Mouse (Mus musculus): ENCODE results near the gene Gm20479.

Gm20479 gene

GRCm38 (mm10) chr7:27334405-27334911 lies 22.8 kb downstream of the Gm20479 start:
- no peak for DNase-seq (ENCODE audit: low spot score in 2 of 2)

- no peak for DNase-seq (ENCODE audit: low spot score in 2 of 2)
These were observed 23.8 kb downstream of the Gm20479 start for GRCm38 (mm10) chr7:27333316-27333941.

- DNase-seq (ENCODE audit: low spot score in 2 of 2) = peak; percentile 71 to 82
These were observed 24.6 kb downstream of the Gm20479 start for GRCm38 (mm10) chr7:27332353-27333199.

- no peak for DNase-seq (ENCODE audit: low spot score in 2 of 2)
These were observed 25.4 kb downstream of the Gm20479 start for GRCm38 (mm10) chr7:27331854-27332253.

GRCm38 (mm10) chr7:27331541-27331851 lies 25.7 kb downstream of the Gm20479 start:
- no peak for DNase-seq (ENCODE audit: low spot score in 2 of 2)

GRCm38 (mm10) chr7:27330709-27331540 lies 26.3 kb downstream of the Gm20479 start:
- DNase-seq (ENCODE audit: low spot score in 2 of 2) = no peak

GRCm38 (mm10) chr7:27329981-27330380 lies 27.2 kb downstream of the Gm20479 start:
- DNase-seq (ENCODE audit: low spot score in 2 of 2) = no peak

- peak; percentile 71 to 82 for DNase-seq (ENCODE audit: low spot score in 2 of 2)
These were observed 27.8 kb downstream of the Gm20479 start for GRCm38 (mm10) chr7:27329326-27329947.

- no peak for DNase-seq (ENCODE audit: low spot score in 2 of 2)
These were observed 28.6 kb downstream of the Gm20479 start for GRCm38 (mm10) chr7:27328648-27329047.

- DNase-seq (ENCODE audit: low spot score in 2 of 2) = no peak
These were observed 29.1 kb downstream of the Gm20479 start for GRCm38 (mm10) chr7:27328161-27328560.

GRCm38 (mm10) chr7:27327500-27327899 lies 29.7 kb downstream of the Gm20479 start:
- DNase-seq (ENCODE audit: low spot score in 2 of 2) = no peak

- no peak for DNase-seq (ENCODE audit: low spot score in 2 of 2)
These were observed 30.9 kb downstream of the Gm20479 start for GRCm38 (mm10) chr7:27326101-27326880.

GRCm38 (mm10) chr7:27325697-27326096 lies 31.5 kb downstream of the Gm20479 start:
- no peak for DNase-seq (ENCODE audit: low spot score in 2 of 2)

- no peak for DNase-seq (ENCODE audit: low spot score in 2 of 2)
These were observed 32.3 kb downstream of the Gm20479 start for GRCm38 (mm10) chr7:27324928-27325327.

- no peak for DNase-seq (ENCODE audit: low spot score in 2 of 2)
These were observed 33.1 kb downstream of the Gm20479 start for GRCm38 (mm10) chr7:27324161-27324560.

- no peak for DNase-seq (ENCODE audit: low spot score in 2 of 2)
These were observed 34.2 kb downstream of the Gm20479 start for GRCm38 (mm10) chr7:27323001-27323400.

GRCm38 (mm10) chr7:27322291-27322690 lies 34.9 kb downstream of the Gm20479 start:
- DNase-seq (ENCODE audit: low spot score in 2 of 2) = no peak

- DNase-seq (ENCODE audit: low spot score in 2 of 2) = no peak
These were observed 37.8 kb downstream of the Gm20479 start for GRCm38 (mm10) chr7:27319411-27319810.

- no peak for DNase-seq (ENCODE audit: low spot score in 2 of 2)
These were observed 41.3 kb downstream of the Gm20479 start for GRCm38 (mm10) chr7:27315958-27316357.

GRCm38 (mm10) chr7:27314393-27314792 lies 42.8 kb downstream of the Gm20479 start:
- DNase-seq (ENCODE audit: low spot score in 2 of 2) = no peak
